Mouse (Mus musculus) forebrain, embryonic 12.5 days (tissue): ENCODE data around the gene Vav2. TPM values are rescaled to one million over a fixed set of nuclear protein-coding genes. Genes with fewer than 3 reads are reported as not detected.
A peak's percentile ranks its signal among the peaks of the same experiment; 100 is the strongest.

Source experiments
- ATAC-seq: fragments of 200-750 bp; cut with Nextera tagmentation; 2 replicates; pipeline ENCODE4 v1.8.0; 2017; ENCODE audit warnings: moderate TSS enrichment; ENCODE audit not compliant: low FRiP score
- H3K27ac ChIP-seq: fragments of 300-500 bp; sonication (generic); 2 replicates; pipeline ENCODE4 v1.5.1; 2016; ENCODE audit warnings: mild to moderate bottlenecking
- H3K27me3 ChIP-seq: fragments of 300-500 bp; sonication (generic); 2 replicates; pipeline ENCODE4 v1.6.1; 2016; ENCODE audit warnings: mild to moderate bottlenecking
- H3K36me3 ChIP-seq: fragments of 300-500 bp; sonication (generic); replicated peaks from 2 replicates; pipeline ENCODE4 v1.6.1; 2016; ENCODE audit warnings: mild to moderate bottlenecking
- H3K4me1 ChIP-seq: fragments of 300-500 bp; sonication (generic); 2 replicates; pipeline ENCODE4 v1.6.1; 2016
- H3K4me2 ChIP-seq: fragments of 300-500 bp; sonication (generic); 2 replicates; pipeline ENCODE4 v1.6.1; 2016; ENCODE audit warnings: mild to moderate bottlenecking, moderate library complexity
- H3K4me3 ChIP-seq: fragments of 300-500 bp; sonication (generic); replicated peaks from 2 replicates; pipeline ENCODE4 v1.5.1; 2016; ENCODE audit warnings: mild to moderate bottlenecking
- H3K9ac ChIP-seq: fragments of 300-500 bp; sonication (generic); 2 replicates; pipeline ENCODE4 v1.6.1; 2016; ENCODE audit warnings: mild to moderate bottlenecking
- H3K9me3 ChIP-seq: fragments of 300-500 bp; sonication (generic); 2 replicates; pipeline ENCODE4 v1.6.1; 2016
- WGBS: fragments of 180-500 bp; shearing (Covaris S2); methylation state at CpG from one replicate; pipeline ENCODE4 v1.1.7; 2016; 5-methylcytosine and 5-hydroxymethylcytosine counted together
- polyA plus RNA-seq: library from polyadenylated mRNA; unstranded; fragments of >200 nt; fragmentation: Nextera tagmentation; extraction: Ambion mirVana; gene quantifications from 2 replicates; pipeline ENCODE4 v1.2.1, GENCODE M21; 2016

Gene Vav2
- polyA plus RNA-seq, 1 experiment from 2014 or later, result 17.2 TPM

- Histone ChIP-seq H3K27ac (no peak overlapping the region), H3K4me3 (no peak overlapping the region), H3K4me2 (no peak overlapping the region), H3K27me3 (no peaks in the 10 kb centered on the region), H3K4me1 (no peaks in the 10 kb centered on the region), H3K36me3 (peaks cover 94% of the 10 kb centered on the region), H3K9me3 (no peaks in the 10 kb centered on the region), H3K9ac (no peak overlapping the region)
- ATAC-seq, result no peak
- WGBS, result 74% methylated on average over 9 of the region's 9 CpGs
Observed at GRCm38 (mm10) chr2:27460651-27461050, 33.8 kb upstream of the Vav2 start.

DNA sequence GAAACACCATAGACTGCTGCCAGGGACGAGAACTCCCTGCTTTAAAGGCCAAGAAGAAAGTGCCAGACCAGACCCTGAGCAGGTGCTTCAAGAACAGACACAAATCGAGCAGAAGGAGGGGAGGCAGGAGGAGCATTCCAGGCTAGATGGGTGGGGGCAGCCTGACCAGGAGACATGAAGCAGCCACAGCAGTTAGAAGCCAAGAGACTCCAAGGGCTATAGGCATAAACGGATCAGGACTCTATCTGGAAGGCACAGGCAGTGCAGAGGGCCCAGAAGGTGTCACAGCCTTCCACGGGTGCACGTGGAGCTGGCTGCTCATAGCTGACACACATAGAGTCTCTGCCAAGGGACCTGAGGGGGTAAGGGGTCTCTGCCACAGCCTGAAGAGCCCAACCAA is 33.3 kb upstream of the Vav2 start:
- no peak for ATAC-seq
- H3K36me3 ChIP-seq, result peaks cover 97% of the 10 kb centered on the region

DNA sequence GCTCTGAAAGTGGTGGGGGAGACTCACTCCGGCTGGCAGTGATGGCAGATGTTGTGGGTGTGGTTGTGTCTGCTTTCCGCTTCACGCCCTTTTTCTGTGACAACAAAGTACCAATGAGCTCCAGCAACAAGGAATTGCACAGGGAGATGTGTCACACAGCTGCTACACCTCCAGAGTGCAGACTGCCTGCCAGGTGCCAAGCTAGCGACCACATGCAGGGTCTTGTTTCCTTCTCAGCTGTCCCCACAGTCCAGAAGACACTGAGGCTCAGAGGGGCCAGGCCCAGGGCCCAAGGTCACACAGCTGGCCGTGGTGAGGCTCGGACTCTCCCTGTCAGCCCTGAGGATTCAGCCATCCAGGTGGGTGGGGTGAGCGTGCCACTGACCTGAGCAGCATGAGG is 32.9 kb upstream of the Vav2 start:
- peaks cover 100% of the 10 kb centered on the region for H3K36me3 ChIP-seq
- no peaks in the 10 kb centered on the region for H3K9me3 ChIP-seq
- H3K4me3 ChIP-seq, result no peak overlapping the region
- WGBS, result 84% methylated on average over 7 of the region's 7 CpGs
- no peaks in the 10 kb centered on the region for H3K27me3 ChIP-seq
- H3K27ac ChIP-seq, result no peak overlapping the region
- no peak overlapping the region for H3K4me2 ChIP-seq
- H3K4me1 ChIP-seq, result no peaks in the 10 kb centered on the region
- no peak for ATAC-seq
- H3K9ac ChIP-seq, result no peak overlapping the region

More for the DNA sequence above, 33.3 kb upstream of the Vav2 start:
- Histone ChIP-seq H3K4me3 (no peak overlapping the region), H3K9me3 (no peaks in the 10 kb centered on the region), H3K27me3 (no peaks in the 10 kb centered on the region), H3K4me2 (no peak overlapping the region), H3K4me1 (no peaks in the 10 kb centered on the region), H3K27ac (no peak overlapping the region), H3K9ac (no peak overlapping the region)
- WGBS, result 82% methylated on average over 5 of the region's 5 CpGs

DNA sequence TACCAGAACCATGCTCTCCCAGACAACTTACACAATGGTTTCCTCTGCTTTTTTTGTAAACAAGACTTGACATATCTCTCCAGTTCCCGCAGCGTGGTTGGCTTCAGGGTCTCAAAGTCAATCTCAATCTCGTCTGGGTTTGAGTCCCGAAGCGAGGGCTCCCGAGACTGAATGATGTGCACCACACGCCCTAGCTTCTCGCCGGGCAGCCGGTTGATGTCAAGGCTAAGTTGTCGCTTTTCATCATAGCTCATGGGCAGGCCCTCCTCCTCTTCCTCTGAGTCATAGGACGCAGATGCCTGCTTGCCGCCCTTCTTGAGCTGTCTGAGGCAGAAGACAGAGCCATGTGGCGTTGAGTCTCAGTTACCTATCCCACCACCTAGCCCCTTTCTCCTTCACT is 23.4 kb upstream of the Vav2 start:
- Histone ChIP-seq H3K27ac (no peak overlapping the region), H3K4me3 (no peak overlapping the region), H3K27me3 (no peaks in the 10 kb centered on the region), H3K9ac (no peak overlapping the region), H3K36me3 (peaks cover 96% of the 10 kb centered on the region), H3K4me1 (no peaks in the 10 kb centered on the region), H3K4me2 (no peak overlapping the region), H3K9me3 (no peaks in the 10 kb centered on the region)
- ATAC-seq, result no peak
- 94% methylated on average over 14 of the region's 14 CpGs for WGBS

DNA sequence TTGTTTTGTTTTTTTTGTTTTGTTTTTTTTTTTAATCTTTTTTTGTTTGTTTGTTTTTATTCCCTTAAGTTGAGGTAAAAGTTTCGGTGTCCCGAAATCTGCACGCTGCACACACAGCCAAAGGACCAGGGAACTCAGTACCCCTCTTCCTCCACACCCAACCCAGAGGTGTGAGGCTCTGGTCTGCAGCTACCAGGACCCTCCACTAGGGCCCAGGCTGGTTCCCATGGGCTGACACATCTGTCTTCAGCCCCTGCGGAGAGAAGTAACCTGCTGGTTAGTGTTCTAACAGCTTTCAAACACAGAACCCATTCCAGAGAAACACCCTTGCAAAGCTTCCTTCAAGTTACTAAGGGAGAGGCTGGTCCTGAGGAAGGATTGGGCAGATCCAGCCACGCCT is 20.9 kb upstream of the Vav2 start:
- H3K27ac ChIP-seq, result no peak overlapping the region
- no peak overlapping the region for H3K4me3 ChIP-seq
- H3K4me2 ChIP-seq, result no peak overlapping the region
- whole genome bisulfite sequencing, result 88% methylated on average over 5 of the region's 5 CpGs
- H3K9me3 ChIP-seq, result no peaks in the 10 kb centered on the region
- peaks cover 82% of the 10 kb centered on the region for H3K36me3 ChIP-seq
- H3K27me3 ChIP-seq, result no peaks in the 10 kb centered on the region
- no peak for ATAC-seq
- H3K4me1 ChIP-seq, result peaks cover 12% of the 10 kb centered on the region
- H3K9ac ChIP-seq, result no peak overlapping the region

- no peak overlapping the region for H3K4me2 ChIP-seq
- H3K27me3 ChIP-seq, result no peaks in the 10 kb centered on the region
- H3K4me3 ChIP-seq, result no peak overlapping the region
- no peak overlapping the region for H3K27ac ChIP-seq
- H3K4me1 ChIP-seq, result peaks cover 16% of the 10 kb centered on the region
- WGBS, result 95% methylated on average over 8 of the region's 8 CpGs
- no peaks in the 10 kb centered on the region for H3K9me3 ChIP-seq
- H3K9ac ChIP-seq, result no peak overlapping the region
- H3K36me3 ChIP-seq, result peaks cover 72% of the 10 kb centered on the region
- ATAC-seq, result no peak
Observed at GRCm38 (mm10) chr2:27446812-27447211, 20.0 kb upstream of the Vav2 start.

GRCm38 (mm10) chr2:27445910-27446309 is 19.1 kb upstream of the Vav2 start:
- Histone ChIP-seq H3K9ac (no peak overlapping the region), H3K9me3 (no peaks in the 10 kb centered on the region), H3K4me2 (no peak overlapping the region), H3K27ac (no peak overlapping the region), H3K4me3 (no peak overlapping the region), H3K36me3 (peaks cover 63% of the 10 kb centered on the region), H3K4me1 (peaks cover 18% of the 10 kb centered on the region), H3K27me3 (no peaks in the 10 kb centered on the region)
- no peak for ATAC-seq
- 91% methylated on average over 3 of the region's 3 CpGs for WGBS

GRCm38 (mm10) chr2:27443450-27443708 is 16.5 kb upstream of the Vav2 start:
- 80% methylated on average over 5 of the region's 5 CpGs for WGBS
- Histone ChIP-seq H3K4me1 (peaks cover 18% of the 10 kb centered on the region), H3K4me2 (peak overlapping the region; percentile 88), H3K27ac (no peak overlapping the region), H3K9me3 (no peaks in the 10 kb centered on the region), H3K9ac (0 out of 2 replicates have a peak overlapping the region, but pooled peaks have one; percentile 81), H3K27me3 (no peaks in the 10 kb centered on the region), H3K36me3 (peaks cover 38% of the 10 kb centered on the region), H3K4me3 (peak overlapping the region; percentile 67)
- no peak for ATAC-seq

GRCm38 (mm10) chr2:27442708-27443449 is 16.0 kb upstream of the Vav2 start:
- peak; percentile 51 for ATAC-seq
- Histone ChIP-seq H3K4me2 (peak overlapping the region; percentile 88), H3K9me3 (no peaks in the 10 kb centered on the region), H3K4me3 (peak overlapping the region; percentile 67), H3K9ac (peak overlapping the region; percentile 81), H3K27me3 (no peaks in the 10 kb centered on the region), H3K36me3 (peaks cover 33% of the 10 kb centered on the region), H3K4me1 (peaks cover 18% of the 10 kb centered on the region), H3K27ac (peak overlapping the region; percentile 73)
- 34% methylated on average over 20 of the region's 20 CpGs for WGBS

DNA sequence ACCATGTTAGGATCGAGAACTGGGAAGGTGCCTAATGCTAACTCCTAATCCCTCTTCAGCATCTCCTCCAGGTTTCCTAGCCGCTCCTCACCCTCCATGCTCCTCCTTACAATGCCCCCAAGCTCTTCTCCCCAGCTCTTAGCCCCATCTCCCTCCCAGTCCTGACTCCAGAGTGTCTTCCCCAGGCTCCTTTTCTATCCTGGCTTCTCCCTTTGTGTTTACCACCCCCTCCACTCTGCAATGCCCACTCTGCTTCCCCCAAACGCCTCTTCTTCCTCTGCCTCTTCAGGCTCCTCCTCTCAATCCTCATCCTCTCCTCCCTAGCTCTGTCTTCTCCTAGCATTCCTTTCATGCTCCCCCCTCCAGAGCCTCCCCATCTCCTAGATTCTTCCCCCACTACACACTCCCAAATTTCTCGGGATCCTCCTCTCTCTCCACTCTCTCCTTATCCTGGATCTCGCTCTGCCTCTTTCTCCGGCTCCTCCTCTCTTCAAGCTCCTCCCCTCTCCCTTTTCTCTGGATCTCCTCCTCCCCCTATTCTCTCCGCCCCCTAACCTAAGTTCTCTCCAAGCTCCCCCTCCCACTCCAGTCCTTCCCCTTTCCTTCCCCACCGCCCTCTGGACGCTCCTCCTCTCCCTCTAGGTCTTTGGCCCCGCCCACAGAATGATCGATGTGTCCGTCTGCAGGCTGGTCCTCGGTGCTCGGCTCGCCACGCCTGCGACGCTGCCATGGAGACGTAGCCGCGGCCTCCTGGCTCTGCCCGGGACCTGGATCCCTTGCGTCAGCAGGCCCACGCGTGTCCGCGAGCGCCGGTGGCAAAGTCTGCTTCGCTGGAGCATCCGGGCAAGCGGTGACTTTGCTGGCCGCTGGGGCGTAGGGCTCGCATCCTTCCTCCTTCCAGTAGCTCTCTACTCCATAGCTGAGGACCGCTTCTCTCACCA is 15.2 kb upstream of the Vav2 start, which contains the start of gene Brd3os:
Gene Brd3os (plus strand): TSS at position 558 of the 941 bp plus-strand sequence.
- H3K36me3 ChIP-seq, result peaks cover 26% of the 10 kb centered on the region
- peak within 1 kb of the TSS; percentile 81 for H3K9ac ChIP-seq
- peak within 1 kb of the TSS; percentile 88 for H3K4me2 ChIP-seq
- H3K27ac ChIP-seq, result peak within 1 kb of the TSS; percentile 81
- peaks cover 18% of the 10 kb centered on the region for H3K4me1 ChIP-seq
- WGBS, result 1% methylated on average over 36 of the region's 36 CpGs
- no peaks in the 10 kb centered on the region for H3K9me3 ChIP-seq
- H3K27me3 ChIP-seq, result no peaks in the 10 kb centered on the region
- ATAC-seq, result peak; percentile 93
- peak within 1 kb of the TSS; percentile 67 for H3K4me3 ChIP-seq

GRCm38 (mm10) chr2:27438281-27438680 is 11.4 kb upstream of the Vav2 start:
- H3K4me2 ChIP-seq, result no peak overlapping the region
- WGBS, result 24% methylated on average over 11 of the region's 11 CpGs
- no peak overlapping the region for H3K9ac ChIP-seq
- H3K4me1 ChIP-seq, result peaks cover 11% of the 10 kb centered on the region
- no peaks in the 10 kb centered on the region for H3K27me3 ChIP-seq
- no peak overlapping the region for H3K27ac ChIP-seq
- no peak for ATAC-seq
- H3K9me3 ChIP-seq, result no peaks in the 10 kb centered on the region
- H3K4me3 ChIP-seq, result no peak overlapping the region
- no peaks in the 10 kb centered on the region for H3K36me3 ChIP-seq

DNA sequence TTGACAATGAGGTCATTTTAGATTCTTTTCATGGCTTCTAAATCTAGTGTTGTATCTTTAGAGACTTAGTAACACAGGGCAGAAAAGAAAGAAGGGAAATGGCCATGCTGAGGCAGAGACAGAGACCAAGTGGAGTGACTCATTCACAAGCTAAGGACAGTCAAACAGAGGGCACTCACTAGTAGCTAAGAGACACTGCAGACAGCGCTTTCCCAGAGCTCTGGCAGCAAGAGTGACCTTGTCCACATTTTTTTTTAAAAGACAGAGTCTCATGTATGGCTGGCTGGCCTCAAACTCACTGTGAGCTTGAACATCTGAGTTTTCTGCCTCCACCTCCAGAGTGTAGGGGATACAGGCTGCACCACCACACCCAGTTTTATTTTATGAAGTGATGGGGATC is 11.0 kb upstream of the Vav2 start:
- H3K9me3 ChIP-seq, result no peaks in the 10 kb centered on the region
- H3K36me3 ChIP-seq, result no peaks in the 10 kb centered on the region
- H3K27me3 ChIP-seq, result no peaks in the 10 kb centered on the region
- WGBS, result 61% methylated on average over 1 of the region's 1 CpGs
- no peak overlapping the region for H3K4me2 ChIP-seq
- H3K4me3 ChIP-seq, result no peak overlapping the region
- H3K27ac ChIP-seq, result no peak overlapping the region
- H3K9ac ChIP-seq, result no peak overlapping the region
- peaks cover 7% of the 10 kb centered on the region for H3K4me1 ChIP-seq
- ATAC-seq, result no peak
